Mouse (Mus musculus): Measurements from ENCODE around the gene Ccdc187.

Gene Ccdc187

DNA sequence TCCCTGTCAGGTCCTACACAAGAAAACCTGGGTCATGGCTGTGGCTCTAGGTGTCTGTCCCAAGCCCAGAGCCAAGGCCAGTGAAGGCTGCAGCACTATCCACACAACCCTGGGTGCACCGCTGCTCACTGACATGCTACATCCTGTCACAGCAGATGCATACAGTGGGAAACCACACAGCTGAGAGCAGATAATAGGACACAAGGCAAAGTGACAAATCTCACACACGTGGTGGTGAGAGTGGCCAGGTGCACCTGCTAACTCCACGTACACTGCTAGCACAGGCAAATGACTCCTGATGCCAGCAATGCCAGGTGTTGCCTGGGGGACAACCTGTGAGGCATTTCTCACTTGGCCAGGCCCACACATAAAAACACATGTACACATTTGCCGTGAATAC lies 69.1 kb downstream of the Ccdc187 start:
- DNase-seq (ENCODE audit: low read depth in 1 of 2, low spot score in 2 of 2) = no peak

DNA sequence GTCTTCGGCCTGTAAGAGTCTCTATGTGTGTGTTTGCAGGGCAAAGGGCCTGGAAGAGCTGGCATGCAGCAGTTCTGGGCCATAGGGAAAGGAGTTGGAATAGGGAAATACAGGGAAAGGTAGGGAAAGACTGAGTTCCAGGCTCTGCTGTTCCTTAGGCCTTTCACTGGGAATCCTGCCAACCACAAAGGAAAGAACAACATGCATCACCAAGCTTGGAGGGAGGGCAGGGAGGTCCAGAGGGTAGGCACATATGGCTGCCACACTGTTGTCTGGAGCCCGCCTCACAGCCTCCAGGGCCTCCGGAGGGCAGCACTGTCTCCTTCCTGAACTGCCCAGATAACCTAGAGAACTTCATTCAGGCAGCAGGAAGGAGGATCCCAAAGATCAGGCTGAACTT lies 70.4 kb downstream of the Ccdc187 start:
- DNase-seq (ENCODE audit: low read depth in 1 of 2, low spot score in 2 of 2) = no peak

DNA sequence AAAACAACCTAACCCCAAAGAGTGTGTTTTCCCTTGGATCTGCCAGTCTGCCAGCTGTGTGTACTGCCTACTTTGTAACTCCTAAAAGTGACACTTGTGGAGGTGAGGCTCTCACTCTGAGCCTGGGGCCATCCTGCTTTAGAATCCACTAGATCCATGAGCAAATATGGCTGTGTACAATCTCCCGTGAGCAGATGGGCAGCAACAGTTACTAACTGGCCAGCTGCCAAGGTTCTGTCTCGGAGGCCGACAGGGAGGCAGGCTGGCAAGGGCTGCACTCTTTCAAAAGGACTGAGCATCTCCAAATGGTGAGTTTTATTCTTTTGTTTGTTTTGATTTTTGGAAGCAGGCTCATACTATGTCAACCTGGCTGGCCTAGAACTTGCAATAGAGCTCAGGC lies 79.8 kb downstream of the Ccdc187 start:
- no peak for DNase-seq (ENCODE audit: low read depth in 1 of 2, low spot score in 2 of 2)

DNA sequence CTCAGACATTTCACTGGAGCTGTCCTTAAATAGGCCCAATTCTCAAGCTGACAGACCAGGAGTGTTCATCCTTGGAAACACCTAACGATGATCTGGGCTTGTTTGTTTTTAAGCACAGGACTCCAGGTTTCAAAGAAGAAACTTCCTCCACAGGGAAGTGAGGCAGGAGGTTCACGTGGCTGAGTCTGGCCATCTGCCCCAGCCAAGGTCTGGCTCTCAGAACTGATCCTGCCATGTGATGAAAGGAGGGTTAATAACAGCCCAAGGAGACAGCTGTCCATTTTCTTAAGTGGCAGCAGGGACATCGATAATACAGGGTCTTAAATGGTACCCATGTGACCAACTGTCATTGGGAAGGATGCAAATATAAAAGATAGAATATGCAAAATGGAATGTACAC lies 84.8 kb downstream of the Ccdc187 start:
- DNase-seq (ENCODE audit: low read depth in 1 of 2, low spot score in 2 of 2) = no peak

DNA sequence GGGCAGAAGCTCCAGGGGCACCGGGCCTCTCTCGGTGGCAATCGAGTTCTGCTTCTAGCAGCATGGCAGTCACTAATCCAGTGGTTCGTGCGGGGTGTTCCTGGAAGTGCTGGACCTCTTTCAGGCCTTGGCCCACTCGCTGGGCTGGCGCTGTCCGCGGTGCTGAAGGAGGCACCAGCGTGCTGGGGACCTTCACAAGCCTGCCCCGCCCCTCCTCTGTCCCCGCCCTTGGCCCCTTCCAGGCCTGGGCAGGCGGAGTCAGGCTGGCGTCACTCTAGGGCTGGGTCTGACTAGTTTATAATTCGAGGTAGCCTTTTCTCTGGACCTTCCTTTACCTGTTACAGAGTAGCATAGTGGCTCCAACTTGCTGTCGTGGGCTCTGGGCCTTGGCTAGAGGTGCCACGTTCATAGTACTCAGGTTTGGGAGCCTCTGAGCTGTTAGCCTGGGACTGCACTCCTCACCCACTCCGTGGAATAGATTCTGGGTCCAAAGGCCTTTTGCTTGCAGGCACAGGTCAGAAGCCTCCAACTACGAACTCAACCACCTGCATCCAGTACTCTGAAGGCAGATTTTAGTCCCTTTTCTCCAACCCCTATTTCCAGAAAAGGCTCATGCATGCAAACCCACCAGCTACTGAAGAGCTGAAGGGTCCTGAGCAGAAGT lies 86.1 kb downstream of the Ccdc187 start, which contains the start of gene Lhx3:
TSS of gene Lhx3 (minus strand) at position 164 of the 664 bp plus-strand sequence.
- DNase-seq (ENCODE audit: low read depth in 1 of 2, low spot score in 2 of 2) = peak in 1 of 2 experiments; percentile 16

DNA sequence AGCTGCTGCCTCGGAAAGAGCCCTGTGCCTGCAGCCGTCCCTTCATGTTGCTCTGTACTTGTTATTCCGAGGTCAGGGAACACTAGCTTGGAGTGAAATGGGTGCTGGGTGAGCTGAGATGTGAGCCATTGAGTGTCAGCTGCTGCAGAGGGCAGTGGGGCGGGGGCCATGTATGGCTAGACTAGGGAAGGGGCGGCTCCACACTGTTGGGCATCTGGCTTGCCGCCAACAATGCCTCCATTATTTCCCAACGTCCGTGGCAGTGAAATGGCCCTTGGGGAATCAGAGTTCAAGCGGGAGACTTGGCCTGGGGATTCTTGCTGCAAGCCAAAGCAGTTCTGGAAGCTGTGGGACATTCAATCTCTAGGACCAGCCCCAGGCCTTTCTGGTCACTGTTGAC lies 86.8 kb downstream of the Ccdc187 start:
- no peak for DNase-seq (ENCODE audit: low read depth in 1 of 2, low spot score in 2 of 2)

DNA sequence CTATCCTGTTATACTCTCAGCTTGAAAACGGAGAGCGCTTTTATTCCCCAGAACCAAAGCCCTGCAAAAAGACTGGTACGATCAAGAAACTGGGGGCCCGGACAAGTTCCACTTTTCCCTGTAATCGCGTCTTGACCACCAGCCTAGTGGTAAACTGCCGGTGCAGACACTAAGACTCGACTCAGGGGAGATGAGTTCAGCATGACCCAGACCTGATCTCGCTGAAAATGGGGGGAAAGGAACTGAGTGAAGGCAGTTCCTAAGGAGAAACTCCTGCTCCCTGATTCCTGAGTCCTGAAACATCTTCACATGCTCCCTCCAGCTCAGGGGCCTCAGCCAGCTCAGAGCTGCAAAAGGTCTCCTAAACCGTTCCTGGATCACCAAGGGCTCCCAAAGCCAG lies 88.6 kb downstream of the Ccdc187 start:
- DNase-seq (ENCODE audit: low read depth in 1 of 2, low spot score in 2 of 2) = no peak

DNA sequence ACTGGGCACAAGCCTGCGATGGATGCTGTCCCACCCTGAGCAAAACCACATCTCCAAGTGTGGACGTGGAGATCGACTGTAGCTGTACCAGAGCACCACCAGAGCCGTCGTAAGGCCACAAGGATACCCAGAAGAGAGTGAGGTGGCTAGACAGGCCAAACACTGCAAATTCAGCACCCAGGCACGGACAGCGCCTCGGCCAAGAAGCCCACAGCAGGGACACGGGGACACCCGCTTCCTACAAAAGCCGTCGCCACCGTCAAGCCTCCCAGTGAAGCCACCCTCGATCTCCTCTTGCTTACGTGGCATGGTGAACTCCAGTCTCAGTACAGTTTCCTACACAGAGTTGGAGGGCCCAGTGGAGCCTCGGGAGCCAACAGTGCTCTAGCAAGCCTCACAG lies 89.2 kb downstream of the Ccdc187 start:
- DNase-seq (ENCODE audit: low read depth in 1 of 2, low spot score in 2 of 2) = no peak

DNA sequence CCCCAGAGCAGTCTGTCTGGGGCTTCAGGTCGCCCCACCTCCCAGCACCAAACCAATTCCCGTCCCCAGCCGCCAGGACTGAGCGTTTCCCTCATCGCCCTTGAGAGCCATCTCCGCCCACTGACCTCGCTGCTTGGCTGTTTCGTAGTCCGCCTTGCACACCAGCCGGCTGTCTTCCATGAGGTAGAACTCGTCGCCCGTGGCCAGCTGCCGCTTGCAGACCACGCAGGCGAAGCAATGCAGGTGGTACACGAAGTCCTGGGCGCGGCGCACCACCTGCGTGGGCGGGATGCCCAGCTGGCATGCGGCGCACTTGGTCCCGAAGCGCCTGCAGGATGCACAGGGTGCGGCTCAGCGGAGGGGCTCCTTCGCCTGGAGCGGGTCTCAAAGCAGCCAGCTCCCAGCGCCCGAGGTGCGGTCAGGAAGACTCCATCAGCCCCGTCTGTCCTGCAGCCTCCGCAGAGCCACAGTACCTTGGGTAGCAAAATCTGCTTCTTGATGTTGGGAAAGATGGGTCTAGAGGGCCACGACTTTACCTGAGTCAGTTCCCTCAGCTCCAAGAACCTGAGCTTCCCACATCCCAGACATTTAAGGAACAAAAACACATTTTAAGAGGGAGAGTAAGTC lies 91.4 kb downstream of the Ccdc187 start:
- no peak for DNase-seq (ENCODE audit: low read depth in 1 of 2, low spot score in 2 of 2)

DNA sequence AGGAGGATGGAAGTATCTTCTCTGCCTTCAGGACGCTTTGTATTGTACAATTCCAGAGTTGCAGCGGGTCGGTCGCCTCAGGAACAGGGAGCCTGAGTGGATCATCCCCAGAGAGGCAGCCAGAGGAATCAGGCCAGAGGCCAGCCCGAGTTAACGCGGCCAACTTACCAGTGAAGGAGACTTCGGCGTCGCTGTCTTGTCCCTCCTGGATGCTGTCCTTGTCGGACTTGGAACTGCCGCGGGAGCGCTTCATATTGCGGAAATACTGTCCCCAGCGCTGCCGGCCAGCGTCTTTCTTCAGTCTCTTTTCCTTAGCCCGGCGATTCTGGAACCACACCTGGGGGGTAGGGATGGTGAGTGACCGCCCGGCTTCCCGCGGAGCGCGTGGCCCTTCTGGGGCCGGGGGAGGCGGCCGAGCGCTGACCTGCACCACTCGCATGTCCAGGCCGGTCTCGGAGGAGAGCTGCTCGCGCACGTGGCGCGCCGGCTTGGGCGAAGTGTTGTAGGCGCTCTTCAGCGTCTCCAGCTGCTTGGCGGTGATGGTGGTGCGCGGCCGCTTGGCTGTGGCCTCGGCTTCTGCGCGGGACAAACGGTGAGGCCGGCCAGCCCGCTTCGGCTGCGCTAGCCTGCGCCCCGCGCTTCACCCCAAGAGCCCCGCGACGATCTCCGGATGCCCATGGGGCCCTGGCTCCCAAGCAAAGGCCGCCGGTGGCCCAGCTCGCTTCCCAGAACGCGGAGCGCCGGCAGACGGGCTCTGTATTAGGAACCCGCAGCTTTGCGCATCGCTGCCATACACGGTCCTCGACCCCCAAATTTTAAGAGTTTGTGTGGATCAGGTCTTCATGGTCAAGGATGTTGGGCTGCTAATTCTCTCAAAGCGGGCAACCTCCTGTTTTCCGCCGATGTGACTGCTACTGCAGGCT lies 92.2 kb downstream of the Ccdc187 start:
- DNase-seq (ENCODE audit: low read depth in 1 of 2, low spot score in 2 of 2) = no peak

DNA sequence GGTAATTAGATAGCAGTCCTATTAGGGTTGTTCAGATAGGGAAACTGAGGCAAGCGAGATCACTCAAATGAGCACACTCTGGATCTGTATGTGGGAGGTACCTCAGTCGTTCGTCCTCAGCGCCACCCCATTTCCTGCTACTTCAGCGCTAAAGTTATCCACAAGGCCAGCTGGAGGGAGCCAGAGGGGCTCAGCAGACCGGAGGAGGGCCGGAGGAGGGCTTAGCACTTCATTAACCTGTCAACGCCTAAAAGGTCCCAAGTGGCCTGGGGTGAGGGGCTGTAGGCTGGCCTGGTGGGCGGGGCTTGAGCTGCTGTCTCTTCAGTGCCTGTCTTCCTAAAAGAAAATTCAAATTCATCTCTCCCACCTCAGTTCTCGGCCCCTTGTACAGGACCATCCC lies 95.9 kb downstream of the Ccdc187 start:
- no peak for DNase-seq (ENCODE audit: low read depth in 1 of 2, low spot score in 2 of 2)

DNA sequence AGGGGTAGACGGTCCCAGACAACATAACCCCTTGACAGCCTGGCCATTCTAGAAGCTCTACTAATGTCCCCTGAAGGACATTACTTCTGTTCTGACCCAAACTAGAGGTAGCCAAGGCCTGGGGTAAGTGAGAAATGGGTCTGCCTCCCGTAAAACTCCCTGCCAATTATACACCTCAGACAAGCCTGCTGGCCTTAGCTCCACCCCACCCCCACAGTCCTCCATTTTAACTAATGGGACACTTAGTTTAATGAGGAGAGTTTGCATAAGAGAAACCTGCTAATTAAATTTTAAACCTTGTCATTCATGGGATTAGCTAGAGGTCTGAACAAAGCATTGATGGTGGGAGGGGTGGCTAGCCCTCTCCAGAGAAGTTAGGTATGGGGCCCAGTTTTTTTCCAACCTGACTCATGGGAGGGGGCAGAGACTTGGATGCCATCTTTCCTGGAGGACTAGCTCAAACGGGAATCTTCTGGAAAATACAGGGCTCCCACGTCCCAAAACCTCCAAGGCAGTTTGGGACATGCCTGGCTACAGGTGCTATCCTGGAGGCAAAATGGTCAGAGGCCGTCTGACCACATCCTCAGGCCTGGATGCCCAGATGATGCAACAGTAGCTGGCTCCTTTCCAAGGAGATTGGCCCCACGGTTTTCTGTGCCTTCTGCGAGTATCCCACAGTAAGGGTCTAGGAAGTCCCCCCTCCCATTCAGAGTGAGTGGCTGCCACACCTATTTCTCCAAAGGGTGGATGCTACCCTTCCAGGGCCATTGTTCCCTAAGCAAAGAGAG lies 99.6 kb downstream of the Ccdc187 start:
- DNase-seq (ENCODE audit: low read depth in 1 of 2, low spot score in 2 of 2) = no peak
